Mouse (Mus musculus) liver, postnatal 0 days (tissue): ENCODE data around the gene Tph1.
A peak's percentile ranks its signal among the peaks of the same experiment; 100 is the strongest.

Experiments
- CTCF ChIP-seq: sonication (generic); IDR thresholded peaks from 2 replicates; pipeline ENCODE4 v1.5.1; 2016; ENCODE audit warnings: antibody characterized with exemption, low read depth
- EP300 ChIP-seq: IDR thresholded peaks from 2 replicates; pipeline ENCODE4 v1.6.1; 2016; ENCODE audit warnings: antibody characterized with exemption, low read depth, mild to moderate bottlenecking

- TF ChIP-seq CTCF: no peak
- peak; percentile 76 for TF ChIP-seq EP300
Observed at GRCm38 (mm10) chr7:46719526-46719925, 47.2 kb upstream of the Tph1 start.
